Mouse (Mus musculus) erythroblast, embryonic 14.5 days (primary cell): ENCODE measurements at regions not wholly inside any gene's neighbourhood (a gene's known extent, or its start where the extent isn't known, plus 50 kb on each side); places are given as distances from the start of the nearest gene placed in this dataset.

Experiments
- H3K27me3 ChIP-seq: 2 replicates; pipeline ENCODE4 v1.6.1; 2012; ENCODE audit warnings: inconsistent platforms; ENCODE audit not compliant: control insufficient read depth
- H3K36me3 ChIP-seq: 2 replicates; pipeline ENCODE4 v1.6.1; 2012; ENCODE audit warnings: mild to moderate bottlenecking, inconsistent platforms; ENCODE audit not compliant: control insufficient read depth
- H3K4me1 ChIP-seq: 2 replicates; pipeline ENCODE4 v1.6.1; 2012; ENCODE audit warnings: inconsistent platforms; ENCODE audit not compliant: control insufficient read depth
- H3K4me3 ChIP-seq: replicated peaks from 2 replicates; pipeline ENCODE3; 2012; ENCODE audit warnings: moderate library complexity, mild to moderate bottlenecking, inconsistent platforms
- H3K9me3 ChIP-seq: 2 replicates; pipeline ENCODE4 v1.6.1; 2012; ENCODE audit warnings: low read length, inconsistent platforms, mixed read lengths; ENCODE audit not compliant: control insufficient read depth
- GATA1 ChIP-seq: IDR thresholded peaks from 2 replicates; pipeline ENCODE4 v1.6.1; 2012; ENCODE audit warnings: low read length, inconsistent platforms, mixed read lengths
- TAL1 ChIP-seq: IDR thresholded peaks from 3 replicates; pipeline ENCODE4 v1.6.1; 2012; ENCODE audit warnings: low read length, inconsistent platforms, mixed read lengths

DNA sequence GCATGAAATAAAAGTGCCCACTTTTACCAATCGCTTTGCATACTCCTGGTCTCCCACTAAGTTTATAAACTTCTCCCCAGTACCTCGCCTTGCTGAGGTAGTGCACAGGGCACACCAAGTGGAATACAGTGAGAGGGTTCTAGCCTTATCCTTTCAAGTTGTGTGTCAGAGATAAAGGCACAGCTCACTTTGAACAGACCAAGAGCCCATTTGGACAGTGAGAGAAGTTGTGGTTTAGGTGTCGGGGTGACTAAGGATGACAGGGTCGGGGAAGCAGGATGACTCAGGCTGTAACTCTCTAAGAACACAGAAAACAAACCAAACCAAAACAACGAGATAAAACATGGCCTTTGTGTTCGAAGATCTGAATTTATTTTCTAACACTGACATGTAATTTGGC, 345.4 kb downstream of the Bcl11a start:
- no peaks in the 10 kb centered on the region for H3K4me1 ChIP-seq
- TF ChIP-seq GATA1 (no peak), TAL1 (no peak)
- no peak overlapping the region for H3K4me3 ChIP-seq
- no peaks in the 10 kb centered on the region for H3K36me3 ChIP-seq
- H3K9me3 ChIP-seq = no peaks in the 10 kb centered on the region
- H3K27me3 ChIP-seq = no peaks in the 10 kb centered on the region

DNA sequence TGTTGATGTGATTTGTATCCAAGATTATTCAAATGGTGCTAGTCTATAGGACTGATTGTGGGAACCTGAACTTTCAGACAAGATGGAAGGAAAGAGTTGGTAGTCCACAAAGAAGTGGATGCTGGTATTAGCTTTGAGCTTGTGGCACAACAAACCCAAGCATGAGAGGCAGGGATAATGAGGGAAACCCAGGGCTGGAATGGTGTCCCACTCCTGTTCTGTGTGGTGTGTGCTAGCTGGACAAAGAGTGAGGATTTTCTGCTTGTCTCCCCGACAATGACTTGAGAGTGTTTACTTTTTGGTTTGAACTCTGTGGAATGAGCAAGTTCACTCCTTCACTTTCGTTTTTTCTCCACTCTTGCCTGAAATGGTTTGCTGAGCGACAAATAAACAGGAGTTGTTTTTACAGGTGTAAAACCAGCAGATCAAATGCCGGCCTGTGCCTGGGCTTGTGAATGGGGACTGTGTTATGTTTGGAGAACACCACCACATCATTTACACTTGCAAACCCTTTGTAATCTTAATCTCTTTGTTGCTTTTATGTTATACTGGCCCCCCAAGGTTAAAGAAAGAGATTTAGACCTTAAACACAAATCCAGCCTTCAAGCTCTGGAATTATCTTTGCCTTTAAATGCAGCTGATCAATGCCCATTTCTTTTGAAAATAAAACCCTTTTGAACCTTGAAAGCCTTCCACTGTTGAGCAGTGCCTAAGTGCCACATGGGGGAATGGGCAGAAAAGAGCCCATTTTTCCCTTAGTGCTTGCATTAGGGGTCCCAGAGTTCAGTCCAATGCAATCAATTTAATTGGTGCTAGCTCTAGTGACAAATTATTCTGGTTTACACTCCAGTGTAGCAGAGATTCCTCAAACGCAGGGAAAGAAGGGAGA, 349.4 kb downstream of the Bcl11a start:
- no peak for TF ChIP-seq TAL1
- no peak for TF ChIP-seq GATA1
- H3K9me3 ChIP-seq = no peaks in the 10 kb centered on the region
- no peaks in the 10 kb centered on the region for H3K4me1 ChIP-seq
- H3K36me3 ChIP-seq = no peaks in the 10 kb centered on the region
- no peaks in the 10 kb centered on the region for H3K27me3 ChIP-seq
- H3K4me3 ChIP-seq = no peak overlapping the region

DNA sequence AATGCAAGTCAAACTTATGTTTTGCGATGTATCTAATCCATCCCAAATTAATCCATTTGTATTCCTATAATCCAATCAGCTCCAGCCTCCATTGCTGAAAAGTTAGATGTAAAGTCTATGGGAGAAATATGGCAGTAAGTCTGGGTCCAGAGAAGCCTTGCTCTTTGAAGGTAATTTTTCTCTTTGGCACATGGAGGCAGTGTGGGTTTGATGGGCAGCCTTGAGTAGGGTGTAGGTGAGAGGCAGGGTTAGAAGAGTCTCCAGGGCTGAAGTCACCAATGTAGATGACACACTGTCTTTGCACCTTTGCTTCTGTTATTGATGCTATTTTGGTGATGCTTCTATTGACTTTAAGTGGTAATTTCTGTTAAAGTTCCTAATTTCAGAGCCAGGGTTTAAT, 370.8 kb downstream of the Bcl11a start:
- Histone ChIP-seq H3K9me3 (no peaks in the 10 kb centered on the region), H3K36me3 (no peaks in the 10 kb centered on the region), H3K27me3 (no peaks in the 10 kb centered on the region), H3K4me3 (no peak overlapping the region), H3K4me1 (no peaks in the 10 kb centered on the region)
- no peak for TF ChIP-seq TAL1
- TF ChIP-seq GATA1 = no peak

DNA sequence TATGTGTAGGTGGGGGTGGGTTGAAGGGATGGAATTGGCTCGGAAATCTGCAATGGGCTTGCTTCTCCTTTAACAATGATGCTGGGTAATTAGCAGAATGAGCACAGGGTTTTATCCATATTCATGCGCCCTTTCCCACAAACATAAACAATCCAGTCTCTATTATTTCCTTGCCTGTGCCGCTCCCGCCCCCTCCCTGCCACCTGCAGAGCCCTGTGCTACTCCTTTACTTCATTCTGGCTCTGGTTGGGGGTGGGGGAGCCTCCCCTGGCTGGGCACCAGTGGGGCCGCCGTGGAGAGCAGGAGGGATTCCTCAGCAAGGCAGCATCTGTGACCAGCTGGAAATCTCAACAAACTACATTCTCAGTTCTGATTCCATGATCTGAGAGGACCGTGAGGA, 374.4 kb downstream of the Bcl11a start:
- no peaks in the 10 kb centered on the region for H3K27me3 ChIP-seq
- no peaks in the 10 kb centered on the region for H3K9me3 ChIP-seq
- no peak overlapping the region for H3K4me3 ChIP-seq
- TF ChIP-seq GATA1 = no peak
- TF ChIP-seq TAL1 = no peak
- no peaks in the 10 kb centered on the region for H3K4me1 ChIP-seq
- no peaks in the 10 kb centered on the region for H3K36me3 ChIP-seq

DNA sequence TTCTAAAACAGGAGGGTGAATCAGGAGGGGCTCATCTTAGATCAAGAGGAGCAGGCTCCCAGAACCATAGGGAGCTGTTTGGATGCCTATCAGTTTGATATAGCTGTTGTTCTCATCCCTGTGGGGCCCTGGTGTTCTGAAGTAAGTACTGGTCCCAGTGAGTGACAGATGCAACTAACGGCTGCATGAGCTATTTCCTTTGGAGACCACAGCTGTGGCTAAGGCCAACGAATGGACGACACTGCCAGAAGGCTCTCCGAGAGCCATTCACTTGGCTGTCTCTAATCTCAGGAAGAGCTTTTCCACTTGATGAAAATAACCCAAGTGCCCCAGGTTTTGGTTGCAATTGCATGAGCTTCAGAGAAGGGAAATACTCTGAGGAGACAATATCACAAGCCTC, 386.8 kb downstream of the Bcl11a start:
- Histone ChIP-seq H3K4me1 (no peaks in the 10 kb centered on the region), H3K27me3 (no peaks in the 10 kb centered on the region), H3K36me3 (no peaks in the 10 kb centered on the region), H3K9me3 (no peaks in the 10 kb centered on the region), H3K4me3 (no peak overlapping the region)
- TF ChIP-seq GATA1 (no peak), TAL1 (no peak)

DNA sequence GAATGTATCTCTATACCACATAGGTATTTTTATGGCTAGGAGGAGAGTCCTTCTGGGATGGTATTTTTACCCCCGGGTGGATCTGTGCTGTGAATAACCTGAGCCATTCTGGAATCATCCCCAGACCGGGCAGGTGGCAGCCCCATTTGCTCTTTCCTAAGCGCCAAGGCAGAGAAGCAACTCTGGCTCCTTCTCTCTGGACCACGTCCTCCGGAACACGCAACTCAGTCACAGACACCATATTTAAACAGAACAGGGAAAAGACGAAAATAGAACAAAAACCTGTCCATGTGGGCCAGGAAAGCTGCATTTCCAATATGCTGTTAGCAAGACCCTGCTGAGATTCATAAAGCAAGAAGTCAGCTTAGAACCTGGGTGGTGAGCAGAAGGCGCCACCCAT, 389.6 kb downstream of the Bcl11a start:
- Histone ChIP-seq H3K27me3 (no peaks in the 10 kb centered on the region), H3K36me3 (no peaks in the 10 kb centered on the region), H3K9me3 (no peaks in the 10 kb centered on the region), H3K4me3 (no peak overlapping the region), H3K4me1 (no peaks in the 10 kb centered on the region)
- TF ChIP-seq TAL1 (no peak), GATA1 (no peak)

DNA sequence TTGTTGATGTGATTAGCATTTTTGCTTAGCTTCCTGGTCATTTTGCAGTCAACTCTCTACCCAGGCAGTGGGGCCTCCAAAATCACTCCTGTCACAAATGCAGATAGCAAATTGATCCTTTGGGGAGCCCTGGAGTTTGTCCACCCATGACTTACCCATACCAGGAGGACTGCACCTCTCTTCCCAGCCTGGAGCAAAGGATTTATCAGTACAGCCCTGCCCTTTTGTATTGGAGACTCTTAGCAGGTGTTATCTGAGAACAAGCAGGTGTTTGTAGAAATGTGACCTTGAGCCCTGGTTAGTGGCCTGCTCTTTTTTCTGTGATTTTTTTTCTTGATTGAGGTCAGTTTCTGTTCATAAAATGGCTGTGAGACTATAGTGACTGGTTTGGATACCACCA, 392.6 kb downstream of the Bcl11a start:
- no peaks in the 10 kb centered on the region for H3K9me3 ChIP-seq
- H3K4me1 ChIP-seq = no peaks in the 10 kb centered on the region
- TF ChIP-seq GATA1 = no peak
- TF ChIP-seq TAL1 = no peak
- H3K4me3 ChIP-seq = no peak overlapping the region
- H3K36me3 ChIP-seq = no peaks in the 10 kb centered on the region
- H3K27me3 ChIP-seq = no peaks in the 10 kb centered on the region

DNA sequence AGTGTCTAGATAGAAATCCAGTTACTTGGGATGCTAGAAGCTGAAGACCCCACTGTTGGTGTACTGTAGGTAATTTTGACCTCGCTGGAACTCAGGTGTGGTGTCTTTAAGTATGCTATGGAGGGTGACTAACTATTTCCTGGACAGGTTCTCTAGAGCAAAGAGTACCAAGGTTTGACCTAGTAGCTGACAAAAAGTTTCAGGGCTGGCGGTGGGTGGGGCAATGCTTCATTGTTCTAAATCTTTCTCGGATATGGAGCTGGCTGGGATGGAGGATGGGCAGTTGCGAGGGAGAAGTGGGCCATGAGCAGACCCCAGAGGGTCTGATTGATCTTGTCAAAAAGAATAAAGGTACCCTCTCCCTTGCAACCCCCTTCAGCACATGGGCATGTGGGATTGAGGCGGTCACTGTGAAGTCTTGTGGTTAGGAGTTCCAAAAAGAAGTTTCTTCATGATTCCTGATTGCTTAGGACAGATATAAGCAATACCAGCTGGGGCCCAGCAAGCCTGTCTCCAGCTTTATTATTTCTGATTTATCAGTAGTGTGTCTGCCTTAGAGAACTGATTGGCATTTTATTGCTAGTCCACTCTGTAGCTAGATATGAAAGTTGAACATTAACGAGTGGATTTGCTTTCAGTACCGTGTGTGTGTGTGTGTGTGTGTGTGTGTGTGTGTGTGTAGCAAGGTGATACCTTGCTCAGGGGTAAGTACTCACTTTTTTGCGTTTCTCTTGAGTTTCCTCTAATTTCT, 394.9 kb downstream of the Bcl11a start:
- Histone ChIP-seq H3K4me1 (no peaks in the 10 kb centered on the region), H3K36me3 (no peaks in the 10 kb centered on the region), H3K4me3 (no peak overlapping the region), H3K9me3 (no peaks in the 10 kb centered on the region), H3K27me3 (no peaks in the 10 kb centered on the region)
- TF ChIP-seq GATA1 (no peak), TAL1 (no peak)

DNA sequence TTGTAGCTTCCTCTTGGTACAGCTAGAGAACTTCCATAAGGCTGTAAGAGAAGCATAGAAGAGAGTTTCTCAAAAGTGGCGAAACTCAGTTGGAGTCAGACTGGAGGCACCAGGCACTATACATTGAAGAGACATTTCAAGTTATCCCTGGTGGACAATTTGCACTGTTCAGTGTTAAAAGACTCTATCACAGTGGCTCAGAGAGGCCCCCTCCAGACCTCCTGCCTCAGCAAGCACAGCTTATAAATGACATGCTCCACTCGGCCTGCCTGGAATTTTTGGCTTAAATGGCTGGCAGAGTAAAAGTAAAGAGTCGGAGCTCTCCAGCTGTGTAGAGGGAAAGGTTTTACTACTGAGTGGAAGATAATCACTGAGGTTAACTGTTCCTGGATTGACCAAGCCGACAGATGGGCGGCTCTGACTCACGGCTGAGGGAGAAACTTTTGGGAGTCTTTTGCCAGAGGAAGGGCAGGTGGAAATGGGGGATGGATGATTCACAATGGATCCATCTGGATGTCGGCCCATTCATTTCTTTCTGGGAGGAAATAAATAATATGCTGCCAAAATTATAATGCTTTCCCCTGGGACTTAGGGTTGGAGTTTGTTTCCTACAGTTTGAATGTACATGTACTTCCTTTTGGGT, 395.6 kb downstream of the Bcl11a start:
- no peaks in the 10 kb centered on the region for H3K4me1 ChIP-seq
- no peak for TF ChIP-seq TAL1
- TF ChIP-seq GATA1 = no peak
- H3K4me3 ChIP-seq = no peak overlapping the region
- H3K9me3 ChIP-seq = no peaks in the 10 kb centered on the region
- H3K36me3 ChIP-seq = no peaks in the 10 kb centered on the region
- no peaks in the 10 kb centered on the region for H3K27me3 ChIP-seq
